Mouse (Mus musculus): ENCODE measurements around the gene Kcnh8. TPM values are rescaled to one million over a fixed set of nuclear protein-coding genes. Genes with fewer than 3 reads are reported as not detected.

The Kcnh8 gene
- total RNA-seq, 2 experiments from 2014 or later: not detected

DNA sequence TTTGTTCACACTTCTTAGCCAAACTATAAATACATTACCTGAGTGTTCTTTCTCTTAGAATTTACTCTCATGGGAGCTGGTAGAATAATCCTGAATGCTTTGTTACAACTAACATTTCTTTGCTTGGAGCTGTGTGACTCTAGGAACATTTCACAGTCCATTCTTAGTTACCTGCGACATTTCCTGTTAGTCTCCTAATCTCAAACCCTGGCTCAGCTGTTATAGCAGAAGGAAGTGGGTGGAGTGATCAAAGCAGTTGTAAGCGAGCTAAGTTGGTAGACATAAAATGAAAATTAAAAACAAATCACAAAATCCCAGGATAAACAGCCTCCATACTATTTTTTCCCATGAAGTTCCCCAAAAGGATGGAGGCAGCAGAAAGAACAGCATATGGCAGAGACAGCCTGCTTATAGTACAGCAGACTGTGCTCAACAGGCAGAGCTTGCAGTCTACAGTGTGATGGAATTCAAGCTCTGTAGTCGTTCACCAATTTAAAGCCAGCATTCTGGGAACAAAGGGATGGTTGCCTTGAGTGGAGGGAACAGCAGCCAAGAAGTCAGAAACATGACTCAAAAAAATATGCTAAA is 318.1 kb downstream of the Kcnh8 start:
- no peak for DNase-seq
- Histone ChIP-seq H3K4me3 (no peak overlapping the region), H3K27ac (no peak overlapping the region)
- no peak for TF ChIP-seq CTCF (IDR thresholded peaks at IDR 0.05)
- intact Hi-C loops (cut with DNase I): no loop called here

GRCm38 (mm10) chr17:52943966-52944365 is 341.5 kb downstream of the Kcnh8 start:
- intact Hi-C loops (cut with DNase I): no loop called here
- H3K27ac ChIP-seq: no peak overlapping the region
- DNase-seq: no peak
- no peak for TF ChIP-seq CTCF (IDR thresholded peaks at IDR 0.05)
- H3K4me3 ChIP-seq: no peak overlapping the region

- DNase-seq: no peak
- Histone ChIP-seq H3K4me3 (no peak overlapping the region), H3K27ac (no peak overlapping the region)
- intact Hi-C loops (cut with DNase I): no loop called here
- no peak for TF ChIP-seq CTCF (IDR thresholded peaks at IDR 0.05)
These were observed 370.2 kb downstream of the Kcnh8 start for GRCm38 (mm10) chr17:52972735-52973134.

- H3K4me3 ChIP-seq: no peak overlapping the region
- TF ChIP-seq CTCF (IDR thresholded peaks at IDR 0.05): no peak
- DNase-seq: no peak
- H3K27ac ChIP-seq: no peak overlapping the region
- intact Hi-C loops (cut with DNase I): no loop called here
These were observed 378.4 kb downstream of the Kcnh8 start for GRCm38 (mm10) chr17:52980958-52981357.

All from gastrocnemius, adult 2 months (tissue).